Mouse (Mus musculus): ENCODE measurements around the gene Map7d1. TPM values are rescaled to one million over a fixed set of nuclear protein-coding genes. Genes with fewer than 3 reads are reported as not detected.

Map7d1 gene
- polyA plus RNA-seq (2014; fragmentation: Nextera tagmentation; extraction: Ambion mirVana): 35.6 and 43.3 TPM in 2 replicates

GRCm38 (mm10) chr4:126256131-126256791 lies at the start of gene Map7d1:
Gene Map7d1 (minus strand): TSS chr4:126256343.
- Histone ChIP-seq H3K27ac (ENCODE audit: low read depth, low read length) (peak within 1 kb of the TSS; percentile 89), H3K4me2 (replicated peaks; ENCODE audit: low read depth, low read length) (peak within 1 kb of the TSS; percentile 86), H3K36me3 (ENCODE audit: control insufficient read depth, insufficient read depth, low read length) (no peaks in the 10 kb centered on the region), H3K4me3 (ENCODE audit: low read length) (peak within 1 kb of the TSS; percentile 100), H3K9ac (ENCODE audit: low read depth, low read length) (peak within 1 kb of the TSS; percentile 99), H3K9me3 (ENCODE audit: control insufficient read depth, low read length) (no peaks in the 10 kb centered on the region), H3K4me1 (ENCODE audit: control insufficient read depth, insufficient read depth, low read length) (peaks cover 63% of the 10 kb centered on the region), H3K27me3 (ENCODE audit: control insufficient read depth, insufficient read depth, low read length) (no peaks in the 10 kb centered on the region)
- under 1% methylated on average over 49 of the region's 59 CpGs for WGBS
- ATAC-seq (ENCODE audit: low FRiP score, low TSS enrichment): peak; percentile 84

- Histone ChIP-seq H3K4me3 (ENCODE audit: low read length) (no peak overlapping the region), H3K4me2 (replicated peaks; ENCODE audit: low read depth, low read length) (no peak overlapping the region), H3K9me3 (ENCODE audit: control insufficient read depth, low read length) (no peaks in the 10 kb centered on the region), H3K36me3 (ENCODE audit: control insufficient read depth, insufficient read depth, low read length) (no peaks in the 10 kb centered on the region), H3K4me1 (ENCODE audit: control insufficient read depth, insufficient read depth, low read length) (peaks cover 21% of the 10 kb centered on the region), H3K27ac (ENCODE audit: low read depth, low read length) (no peak overlapping the region), H3K27me3 (ENCODE audit: control insufficient read depth, insufficient read depth, low read length) (peaks cover 23% of the 10 kb centered on the region), H3K9ac (ENCODE audit: low read depth, low read length) (no peak overlapping the region)
- WGBS: 96% methylated on average over 1 of the region's 1 CpGs
- no peak for ATAC-seq (ENCODE audit: low FRiP score, low TSS enrichment)
Measured at GRCm38 (mm10) chr4:126305428-126305827, 49.3 kb upstream of the Map7d1 start.

DNA sequence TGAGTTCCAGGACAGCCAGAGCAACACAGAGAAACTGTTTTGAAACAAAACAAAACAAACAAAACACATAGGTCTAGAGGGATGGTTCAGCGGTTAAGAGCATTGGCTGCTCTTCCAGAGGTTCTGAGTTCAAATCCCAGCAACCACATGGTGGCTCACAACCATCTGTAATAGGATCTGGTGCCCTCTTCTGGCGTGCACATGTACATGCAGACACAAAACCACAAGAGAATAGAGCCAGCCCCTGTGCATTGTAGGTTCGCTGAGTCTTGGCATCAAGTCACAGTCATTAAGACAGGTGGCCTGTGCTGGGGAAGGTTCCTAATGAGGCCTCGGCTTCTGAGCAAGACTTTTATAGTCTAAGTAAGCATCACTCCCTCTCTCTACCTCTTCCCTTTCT lies 47.7 kb upstream of the Map7d1 start:
- H3K4me3 ChIP-seq (ENCODE audit: low read length): no peak overlapping the region
- H3K9me3 ChIP-seq (ENCODE audit: control insufficient read depth, low read length): no peaks in the 10 kb centered on the region
- no peaks in the 10 kb centered on the region for H3K36me3 ChIP-seq (ENCODE audit: control insufficient read depth, insufficient read depth, low read length)
- no peak overlapping the region for H3K9ac ChIP-seq (ENCODE audit: low read depth, low read length)
- no peak overlapping the region for H3K27ac ChIP-seq (ENCODE audit: low read depth, low read length)
- H3K4me1 ChIP-seq (ENCODE audit: control insufficient read depth, insufficient read depth, low read length): peaks cover 21% of the 10 kb centered on the region
- no peak overlapping the region for H3K4me2 ChIP-seq (replicated peaks; ENCODE audit: low read depth, low read length)
- H3K27me3 ChIP-seq (ENCODE audit: control insufficient read depth, insufficient read depth, low read length): peaks cover 31% of the 10 kb centered on the region
- ATAC-seq (ENCODE audit: low FRiP score, low TSS enrichment): no peak
- WGBS: 53% methylated on average over 4 of the region's 4 CpGs

GRCm38 (mm10) chr4:126301584-126302309 lies 45.6 kb upstream of the Map7d1 start:
- peak overlapping the region; percentile 40 for H3K4me3 ChIP-seq (ENCODE audit: low read length)
- no peaks in the 10 kb centered on the region for H3K9me3 ChIP-seq (ENCODE audit: control insufficient read depth, low read length)
- no peaks in the 10 kb centered on the region for H3K36me3 ChIP-seq (ENCODE audit: control insufficient read depth, insufficient read depth, low read length)
- peaks cover 28% of the 10 kb centered on the region for H3K4me1 ChIP-seq (ENCODE audit: control insufficient read depth, insufficient read depth, low read length)
- ATAC-seq (ENCODE audit: low FRiP score, low TSS enrichment): no peak; the same call in 1 of the 2 replicates
- 5% methylated on average over 27 of the region's 27 CpGs for WGBS
- no peak overlapping the region for H3K27ac ChIP-seq (ENCODE audit: low read depth, low read length)
- H3K9ac ChIP-seq (ENCODE audit: low read depth, low read length): peak overlapping the region; percentile 40
- peak overlapping the region; percentile 73 for H3K4me2 ChIP-seq (replicated peaks; ENCODE audit: low read depth, low read length)
- peaks cover 49% of the 10 kb centered on the region for H3K27me3 ChIP-seq (ENCODE audit: control insufficient read depth, insufficient read depth, low read length)

- Histone ChIP-seq H3K36me3 (ENCODE audit: control insufficient read depth, insufficient read depth, low read length) (no peaks in the 10 kb centered on the region), H3K4me2 (replicated peaks; ENCODE audit: low read depth, low read length) (peak overlapping the region; percentile 73), H3K27ac (ENCODE audit: low read depth, low read length) (no peak overlapping the region), H3K9ac (ENCODE audit: low read depth, low read length) (peak overlapping the region; percentile 40), H3K27me3 (ENCODE audit: control insufficient read depth, insufficient read depth, low read length) (peaks cover 49% of the 10 kb centered on the region), H3K4me3 (ENCODE audit: low read length) (peak overlapping the region; percentile 40), H3K4me1 (ENCODE audit: control insufficient read depth, insufficient read depth, low read length) (peaks cover 30% of the 10 kb centered on the region), H3K9me3 (ENCODE audit: control insufficient read depth, low read length) (no peaks in the 10 kb centered on the region)
- no peak; the same call in 1 of the 2 replicates for ATAC-seq (ENCODE audit: low FRiP score, low TSS enrichment)
- under 1% methylated on average over 50 of the region's 50 CpGs for WGBS
Measured at GRCm38 (mm10) chr4:126300916-126301583, 44.9 kb upstream of the Map7d1 start.

- Histone ChIP-seq H3K4me3 (ENCODE audit: low read length) (peak overlapping the region; percentile 38), H3K4me1 (ENCODE audit: control insufficient read depth, insufficient read depth, low read length) (peaks cover 26% of the 10 kb centered on the region), H3K27me3 (ENCODE audit: control insufficient read depth, insufficient read depth, low read length) (peaks cover 38% of the 10 kb centered on the region), H3K27ac (ENCODE audit: low read depth, low read length) (peak overlapping the region; percentile 7; the same call in 1 of the 2 replicates), H3K36me3 (ENCODE audit: control insufficient read depth, insufficient read depth, low read length) (no peaks in the 10 kb centered on the region), H3K4me2 (replicated peaks; ENCODE audit: low read depth, low read length) (peak overlapping the region; percentile 62), H3K9ac (ENCODE audit: low read depth, low read length) (peak overlapping the region; percentile 55), H3K9me3 (ENCODE audit: control insufficient read depth, low read length) (no peaks in the 10 kb centered on the region)
- peak; percentile 34; the same call in 1 of the 2 replicates for ATAC-seq (ENCODE audit: low FRiP score, low TSS enrichment)
- 2% methylated on average over 34 of the region's 34 CpGs for WGBS
Measured at GRCm38 (mm10) chr4:126296617-126297101, 40.5 kb upstream of the Map7d1 start.

DNA sequence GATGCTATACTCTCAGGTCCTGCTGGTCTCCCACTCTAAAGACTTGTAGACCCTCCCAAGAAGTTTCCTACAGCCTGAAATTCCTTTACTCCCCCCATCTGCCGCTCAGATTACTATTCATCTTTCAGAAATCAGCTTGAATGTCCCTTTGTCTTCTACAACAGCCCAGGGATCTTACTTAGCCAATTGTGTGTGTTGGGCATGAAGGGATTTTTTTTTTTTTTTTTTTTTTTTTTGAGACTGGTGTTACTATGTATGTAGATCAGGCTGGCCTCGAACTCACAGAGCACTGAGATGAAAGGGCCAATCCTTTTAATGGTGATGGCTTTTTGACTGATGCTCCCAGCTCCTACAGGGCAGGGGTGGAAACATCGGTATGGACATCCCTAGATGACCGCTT lies 39.8 kb upstream of the Map7d1 start:
- peaks cover 31% of the 10 kb centered on the region for H3K27me3 ChIP-seq (ENCODE audit: control insufficient read depth, insufficient read depth, low read length)
- no peak overlapping the region for H3K9ac ChIP-seq (ENCODE audit: low read depth, low read length)
- no peaks in the 10 kb centered on the region for H3K36me3 ChIP-seq (ENCODE audit: control insufficient read depth, insufficient read depth, low read length)
- H3K4me3 ChIP-seq (ENCODE audit: low read length): no peak overlapping the region
- H3K27ac ChIP-seq (ENCODE audit: low read depth, low read length): no peak overlapping the region
- WGBS: 34% methylated on average over 4 of the region's 4 CpGs
- no peak for ATAC-seq (ENCODE audit: low FRiP score, low TSS enrichment)
- peaks cover 19% of the 10 kb centered on the region for H3K4me1 ChIP-seq (ENCODE audit: control insufficient read depth, insufficient read depth, low read length)
- no peak overlapping the region for H3K4me2 ChIP-seq (replicated peaks; ENCODE audit: low read depth, low read length)
- no peaks in the 10 kb centered on the region for H3K9me3 ChIP-seq (ENCODE audit: control insufficient read depth, low read length)

GRCm38 (mm10) chr4:126295152-126295551 lies 39.0 kb upstream of the Map7d1 start:
- ATAC-seq (ENCODE audit: low FRiP score, low TSS enrichment): no peak
- no peak overlapping the region for H3K4me2 ChIP-seq (replicated peaks; ENCODE audit: low read depth, low read length)
- H3K9me3 ChIP-seq (ENCODE audit: control insufficient read depth, low read length): no peaks in the 10 kb centered on the region
- 73% methylated on average over 6 of the region's 6 CpGs for WGBS
- H3K27me3 ChIP-seq (ENCODE audit: control insufficient read depth, insufficient read depth, low read length): peaks cover 23% of the 10 kb centered on the region
- H3K9ac ChIP-seq (ENCODE audit: low read depth, low read length): no peak overlapping the region
- H3K4me1 ChIP-seq (ENCODE audit: control insufficient read depth, insufficient read depth, low read length): peaks cover 12% of the 10 kb centered on the region; the same call in 1 of the 2 replicates
- no peak overlapping the region for H3K4me3 ChIP-seq (ENCODE audit: low read length)
- H3K27ac ChIP-seq (ENCODE audit: low read depth, low read length): no peak overlapping the region
- H3K36me3 ChIP-seq (ENCODE audit: control insufficient read depth, insufficient read depth, low read length): no peaks in the 10 kb centered on the region

All from kidney, embryonic 14.5 days (tissue).